Mouse (Mus musculus): ENCODE results near the gene Yes1.
"Not testable (repeated sequence)": the region's sequence is repeated elsewhere in the genome, so short reads cannot be mapped to it uniquely, and the experiment has no call there.

DNA sequence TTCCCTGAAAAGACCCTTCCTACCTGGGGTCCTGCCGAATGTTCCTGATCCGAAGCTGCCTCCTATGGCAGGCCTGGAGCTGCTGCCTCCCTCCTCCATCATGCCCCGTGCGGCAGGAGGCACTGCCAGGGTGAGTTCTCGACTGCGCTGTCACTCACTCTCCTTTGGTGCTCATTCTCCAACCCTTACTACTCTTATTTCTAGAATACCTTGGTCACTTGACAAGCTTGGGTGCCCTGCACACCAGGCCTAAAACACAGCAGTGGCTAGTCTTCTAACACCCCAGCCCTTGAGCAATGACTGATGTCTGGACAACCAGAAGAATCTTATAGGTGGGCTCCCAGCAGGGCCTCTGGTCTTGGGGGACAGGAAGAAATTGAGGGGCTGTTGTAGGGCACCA is 122.9 kb downstream of the Yes1 start:
- not testable (repeated sequence) for TF ChIP-seq CTCF, POLR2A (IDR thresholded peaks at IDR 0.05; ENCODE audit: extremely low read depth, insufficient read depth, low read length)
